19 mouse cellular contexts compared by ENCODE assay signal in genomic region chr7:101882413-101883154, GRCm38 (mm10). TPM values are rescaled to one million over a fixed set of nuclear protein-coding genes. Genes with fewer than 3 reads are reported as not detected.
DNase-seq lines count a peak whose midpoint lies in the region; ATAC-seq and TF ChIP-seq lines count a peak whose summit lies in the region.
"Had no signal": no experiment of that assay in that cellular context is flagged by ENCODE, and none has a peak within 500 bp of the region (broad histone marks: within the 10 kb centered on the region; RNA-seq: fewer than 3 reads in every experiment).

No protein-coding gene starts in this region.

- no peak overlapping the region for H3K9ac ChIP-seq in heart, postnatal 0 days (replicated peaks; ENCODE audit: low read depth, low read length)
- no peak overlapping the region for H3K9ac ChIP-seq in liver, embryonic 12.5 days
- no peak overlapping the region for H3K9ac ChIP-seq in liver, embryonic 13.5 days
- no peak overlapping the region for H3K9ac ChIP-seq in midbrain, embryonic 14.5 days (replicated peaks; ENCODE audit: low read length)
- H3K9ac ChIP-seq: forebrain, postnatal 0 days; heart, embryonic 12.5 days; liver, embryonic 15.5 days had no signal

- no peaks in the 10 kb centered on the region; the same call in 1 of the 2 replicates for H3K9me3 ChIP-seq in heart, postnatal 0 days (replicated peaks; ENCODE audit: control insufficient read depth, low read length)
- no peaks in the 10 kb centered on the region for H3K9me3 ChIP-seq in liver, embryonic 12.5 days (replicated peaks)
- no peaks in the 10 kb centered on the region for H3K9me3 ChIP-seq in embryonic facial prominence, embryonic 10.5 days
- H3K9me3 ChIP-seq in liver, embryonic 13.5 days (replicated peaks) = no peaks in the 10 kb centered on the region
- no peaks in the 10 kb centered on the region for H3K9me3 ChIP-seq in midbrain, embryonic 14.5 days (ENCODE audit: control insufficient read depth, low read length)
- H3K9me3 ChIP-seq: heart, embryonic 12.5 days; liver, embryonic 15.5 days had no signal

- TF ChIP-seq EP300 in heart, postnatal 0 days (IDR thresholded peaks at IDR 0.05; ENCODE audit: low read depth) = no peak

- H3K4me1 ChIP-seq in heart, postnatal 0 days (ENCODE audit: control insufficient read depth, insufficient read depth) = no peaks in the 10 kb centered on the region
- H3K4me1 ChIP-seq in liver, embryonic 12.5 days = no peaks in the 10 kb centered on the region
- no peaks in the 10 kb centered on the region for H3K4me1 ChIP-seq in embryonic facial prominence, embryonic 10.5 days
- no peaks in the 10 kb centered on the region; the same call in 1 of the 2 replicates for H3K4me1 ChIP-seq in liver, embryonic 13.5 days (replicated peaks)
- no peaks in the 10 kb centered on the region for H3K4me1 ChIP-seq in midbrain, embryonic 14.5 days (ENCODE audit: control insufficient read depth, insufficient read depth, low read length)
- H3K4me1 ChIP-seq: heart, embryonic 12.5 days; liver, embryonic 15.5 days had no signal

- H3K36me3 ChIP-seq in heart, postnatal 0 days (replicated peaks; ENCODE audit: control insufficient read depth, insufficient read depth, low read length) = no peaks in the 10 kb centered on the region
- H3K36me3 ChIP-seq in liver, embryonic 12.5 days = no peaks in the 10 kb centered on the region
- no peaks in the 10 kb centered on the region for H3K36me3 ChIP-seq in embryonic facial prominence, embryonic 10.5 days (replicated peaks)
- no peaks in the 10 kb centered on the region for H3K36me3 ChIP-seq in liver, embryonic 13.5 days
- no peaks in the 10 kb centered on the region for H3K36me3 ChIP-seq in midbrain, embryonic 14.5 days (ENCODE audit: control insufficient read depth, insufficient read depth, low read length)
- H3K36me3 ChIP-seq: heart, embryonic 12.5 days; liver, embryonic 15.5 days had no signal

- H3K27me3 ChIP-seq in heart, postnatal 0 days (ENCODE audit: control insufficient read depth, insufficient read depth, low read length) = no peaks in the 10 kb centered on the region
- no peaks in the 10 kb centered on the region; the same call in 1 of the 2 replicates for H3K27me3 ChIP-seq in liver, embryonic 12.5 days (replicated peaks)
- H3K27me3 ChIP-seq in embryonic facial prominence, embryonic 10.5 days (replicated peaks; ENCODE audit: low read depth, poor library complexity, severe bottlenecking) = no peaks in the 10 kb centered on the region
- H3K27me3 ChIP-seq in liver, embryonic 13.5 days = no peaks in the 10 kb centered on the region
- H3K27me3 ChIP-seq in midbrain, embryonic 14.5 days (ENCODE audit: control insufficient read depth, insufficient read depth, low read length) = no peaks in the 10 kb centered on the region
- H3K27me3 ChIP-seq: heart, embryonic 12.5 days; liver, embryonic 15.5 days; Patski had no signal

- peak; percentile 14; the same call in 1 of the 2 replicates for ATAC-seq in heart, postnatal 0 days (ENCODE audit: insufficient read depth, low read depth)
- no peak for ATAC-seq in liver, embryonic 12.5 days
- ATAC-seq in liver, embryonic 13.5 days (ENCODE audit: low read depth) = peak; percentile 55; the same call in 1 of the 2 replicates
- no peak for ATAC-seq in midbrain, embryonic 14.5 days (ENCODE audit: low FRiP score, low TSS enrichment)
- ATAC-seq: forebrain, postnatal 0 days; Patski had no signal

- no peak for TF ChIP-seq CTCF in heart, postnatal 0 days (IDR thresholded peaks at IDR 0.05; ENCODE audit: low read depth)

- no peak overlapping the region for H3K4me2 ChIP-seq in heart, postnatal 0 days (ENCODE audit: low read depth, low read length)
- no peak overlapping the region for H3K4me2 ChIP-seq in liver, embryonic 12.5 days
- no peak overlapping the region for H3K4me2 ChIP-seq in liver, embryonic 13.5 days
- no peak overlapping the region for H3K4me2 ChIP-seq in midbrain, embryonic 14.5 days (ENCODE audit: low read length)
- H3K4me2 ChIP-seq: heart, embryonic 12.5 days; liver, embryonic 15.5 days had no signal

- 65% methylated on average over 9 of the region's 9 CpGs for WGBS in heart, postnatal 0 days
- 50% methylated on average over 9 of the region's 9 CpGs for WGBS in liver, embryonic 12.5 days (ENCODE audit: insufficient replicate concordance)
- 78% methylated on average over 9 of the region's 9 CpGs for WGBS in embryonic facial prominence, embryonic 10.5 days
- WGBS in liver, embryonic 13.5 days (ENCODE audit: insufficient replicate concordance) = 58% methylated on average over 9 of the region's 9 CpGs
- 59% methylated on average over 9 of the region's 9 CpGs for WGBS in midbrain, embryonic 14.5 days

- DNase-seq in heart, postnatal 0 days (ENCODE audit: low spot score) = no peak
- no peak for DNase-seq in heart, adult 9 months (ENCODE audit: low spot score in 2 of 2)
- peak; percentile 13 for DNase-seq in liver
- DNase-seq in embryonic facial prominence, embryonic 10.5 days (ENCODE audit: low spot score) = no peak
- DNase-seq in liver, embryonic 13.5 days = no peak
- no peak for DNase-seq in midbrain, embryonic 14.5 days
- no peak for DNase-seq in embryo, embryonic 10 days (ENCODE audit: low spot score)
- DNase-seq: cerebellum, adult 11-12 months; cerebellum, postnatal 25 days; forebrain, postnatal 0 days; gastrocnemius, postnatal 14 days; thymus, postnatal 36 days had no signal

- no peak overlapping the region for H3K4me3 ChIP-seq in heart, postnatal 0 days (ENCODE audit: low read depth, low read length)
- no peak overlapping the region for H3K4me3 ChIP-seq in liver, embryonic 12.5 days
- no peak overlapping the region for H3K4me3 ChIP-seq in embryonic facial prominence, embryonic 10.5 days
- H3K4me3 ChIP-seq in liver, embryonic 13.5 days (replicated peaks) = no peak overlapping the region
- no peak overlapping the region for H3K4me3 ChIP-seq in midbrain, embryonic 14.5 days (replicated peaks; ENCODE audit: low read depth, low read length)
- H3K4me3 ChIP-seq: heart, embryonic 12.5 days; liver, embryonic 15.5 days had no signal

- no peak overlapping the region; the same call in 1 of the 2 replicates for H3K27ac ChIP-seq in heart, postnatal 0 days (ENCODE audit: low read depth)
- H3K27ac ChIP-seq in liver, embryonic 12.5 days = no peak overlapping the region
- H3K27ac ChIP-seq in embryonic facial prominence, embryonic 10.5 days (replicated peaks) = 0 out of 2 replicates have a peak overlapping the region, but pooled peaks have one; percentile 14
- no peak overlapping the region for H3K27ac ChIP-seq in liver, embryonic 13.5 days
- no peak overlapping the region for H3K27ac ChIP-seq in midbrain, embryonic 14.5 days (replicated peaks; ENCODE audit: low read depth, low read length)
- H3K27ac ChIP-seq: liver, embryonic 15.5 days had no signal

RNA-seq across cellular contexts. Expression of gene Folr1, which starts 12.0 kb away (rescaled TPM):
- total RNA-seq in heart, postnatal 0 days (2014; rRNA removed; ENCODE audit: low replicate concordance) = 1.3 and 81.7 TPM in 2 replicates
- 2.9 and 3.3 TPM in 2 replicates for polyA plus RNA-seq in heart, postnatal 0 days (2015; fragmentation: Nextera tagmentation; extraction: Ambion mirVana)
- 0.50 and 0.70 TPM in 2 replicates for polyA plus RNA-seq in liver, embryonic 12.5 days (2016; fragmentation: Nextera tagmentation; extraction: Ambion mirVana)
- polyA plus RNA-seq in embryonic facial prominence, embryonic 10.5 days (2016; fragmentation: Nextera tagmentation; extraction: Ambion mirVana) = 1.2 and 2.4 TPM in 2 replicates
- polyA plus RNA-seq in liver, embryonic 13.5 days (2015; fragmentation: Nextera tagmentation; extraction: Ambion mirVana) = 0.38 and 0.41 TPM in 2 replicates
- polyA plus RNA-seq in midbrain, embryonic 14.5 days (2014; fragmentation: Nextera tagmentation; extraction: Ambion mirVana) = 6.7 and 7.9 TPM in 2 replicates
- total RNA-seq: hematopoietic stem cell, adult 5-6 weeks had no signal

RNA-seq across cellular contexts. Expression of gene Anapc15, which starts 19.1 kb away (rescaled TPM):
- total RNA-seq in heart, postnatal 0 days (2014; rRNA removed; ENCODE audit: low replicate concordance) = 45.1 and 51.8 TPM in 2 replicates
- 37.7 and 38.7 TPM in 2 replicates for polyA plus RNA-seq in heart, postnatal 0 days (2015; fragmentation: Nextera tagmentation; extraction: Ambion mirVana)
- 72.0 and 82.2 TPM in 2 replicates for polyA plus RNA-seq in liver, embryonic 12.5 days (2016; fragmentation: Nextera tagmentation; extraction: Ambion mirVana)
- 118 and 119 TPM in 2 replicates for polyA plus RNA-seq in embryonic facial prominence, embryonic 10.5 days (2016; fragmentation: Nextera tagmentation; extraction: Ambion mirVana)
- polyA plus RNA-seq in liver, embryonic 13.5 days (2015; fragmentation: Nextera tagmentation; extraction: Ambion mirVana) = 66.2 and 71.8 TPM in 2 replicates
- 77.1 and 81.6 TPM in 2 replicates for polyA plus RNA-seq in midbrain, embryonic 14.5 days (2014; fragmentation: Nextera tagmentation; extraction: Ambion mirVana)

RNA-seq across cellular contexts. Expression of gene Lamtor1, which starts 23.1 kb away (rescaled TPM):
- 126 and 174 TPM in 2 replicates for total RNA-seq in heart, postnatal 0 days (2014; rRNA removed; ENCODE audit: low replicate concordance)
- 149 and 159 TPM in 2 replicates for polyA plus RNA-seq in heart, postnatal 0 days (2015; fragmentation: Nextera tagmentation; extraction: Ambion mirVana)
- polyA plus RNA-seq in liver, embryonic 12.5 days (2016; fragmentation: Nextera tagmentation; extraction: Ambion mirVana) = 82.3 and 82.5 TPM in 2 replicates
- polyA plus RNA-seq in embryonic facial prominence, embryonic 10.5 days (2016; fragmentation: Nextera tagmentation; extraction: Ambion mirVana) = 159 and 168 TPM in 2 replicates
- polyA plus RNA-seq in liver, embryonic 13.5 days (2015; fragmentation: Nextera tagmentation; extraction: Ambion mirVana) = 75.2 and 76.5 TPM in 2 replicates
- 139 and 150 TPM in 2 replicates for polyA plus RNA-seq in midbrain, embryonic 14.5 days (2014; fragmentation: Nextera tagmentation; extraction: Ambion mirVana)

RNA-seq across cellular contexts. Expression of gene Tomt, which starts 23.6 kb away (rescaled TPM):
- total RNA-seq in heart, postnatal 0 days (2014; rRNA removed; ENCODE audit: low replicate concordance) = not detected in 2 replicates
- polyA plus RNA-seq in heart, postnatal 0 days (2015; fragmentation: Nextera tagmentation; extraction: Ambion mirVana) = 0.08 and 0.12 TPM in 2 replicates
- polyA plus RNA-seq in liver, embryonic 12.5 days (2016; fragmentation: Nextera tagmentation; extraction: Ambion mirVana) = 0.14 and 0.30 TPM in 2 replicates
- 0.59 and 0.72 TPM in 2 replicates for polyA plus RNA-seq in embryonic facial prominence, embryonic 10.5 days (2016; fragmentation: Nextera tagmentation; extraction: Ambion mirVana)
- polyA plus RNA-seq in liver, embryonic 13.5 days (2015; fragmentation: Nextera tagmentation; extraction: Ambion mirVana) = 0.15 and 0.21 TPM in 2 replicates
- 0.27 and 0.33 TPM in 2 replicates for polyA plus RNA-seq in midbrain, embryonic 14.5 days (2014; fragmentation: Nextera tagmentation; extraction: Ambion mirVana)
- total RNA-seq: forebrain, postnatal 0 days; gastrocnemius, postnatal 14 days; layer of hippocampus, adult 18-20 months had no signal

RNA-seq across cellular contexts. Expression of gene Folr2, which starts 25.6 kb away (rescaled TPM):
- total RNA-seq in heart, postnatal 0 days (2014; rRNA removed; ENCODE audit: low replicate concordance) = 0.77 and 2.6 TPM in 2 replicates
- polyA plus RNA-seq in heart, postnatal 0 days (2015; fragmentation: Nextera tagmentation; extraction: Ambion mirVana) = 0.86 and 1.0 TPM in 2 replicates
- polyA plus RNA-seq in liver, embryonic 12.5 days (2016; fragmentation: Nextera tagmentation; extraction: Ambion mirVana) = 3.0 and 3.2 TPM in 2 replicates
- 0.49 TPM in 1 of 2 replicates, not detected in the other for polyA plus RNA-seq in embryonic facial prominence, embryonic 10.5 days (2016; fragmentation: Nextera tagmentation; extraction: Ambion mirVana)
- polyA plus RNA-seq in liver, embryonic 13.5 days (2015; fragmentation: Nextera tagmentation; extraction: Ambion mirVana) = 3.6 and 4.4 TPM in 2 replicates
- polyA plus RNA-seq in midbrain, embryonic 14.5 days (2014; fragmentation: Nextera tagmentation; extraction: Ambion mirVana) = 2.5 TPM in 1 of 2 replicates, not detected in the other
- total RNA-seq: hematopoietic stem cell, adult 5-6 weeks; megakaryocyte-erythroid progenitor cell, adult 5-6 weeks had no signal
- polyA plus RNA-seq: heart, embryonic 12.5 days; Patski had no signal

Comparison
In these comparisons a context has a peak if more than half of its experiments do, and no peak if none do; other contexts are left out.
1. ATAC-seq: peak in heart, postnatal 0 days (single experiment) and liver, embryonic 13.5 days (single experiment); none in liver, embryonic 12.5 days (single experiment) and midbrain, embryonic 14.5 days (single experiment).